Mouse (Mus musculus): ENCODE measurements around the gene Ubash3a.

- TF ChIP-seq POLR2A (IDR thresholded peaks at IDR 0.05; ENCODE audit: insufficient read depth, low read depth, low read length) (no peak), CTCF (IDR thresholded peaks at IDR 0.05) (no peak), EP300 (IDR thresholded peaks at IDR 0.05; ENCODE audit: insufficient read depth, low read depth, low read length) (no peak)
These were observed 70.3 kb downstream of the Ubash3a start for GRCm38 (mm10) chr17:31277931-31278330.

Data from heart, adult 2 months (tissue).